Mouse (Mus musculus): ENCODE measurements around the gene Enox1. TPM values are rescaled to one million over a fixed set of nuclear protein-coding genes. Genes with fewer than 3 reads are reported as not detected.

Enox1 gene
- total RNA-seq, 2 experiments from 2014 or later: 52.0 to 52.2 TPM

- TF ChIP-seq CTCF (IDR thresholded peaks at IDR 0.05): no peak
- no peak overlapping the region for H3K27ac ChIP-seq
- no peak overlapping the region for H3K4me3 ChIP-seq
- no peak for DNase-seq (ENCODE audit: extremely low spot score in 1 of 2, low spot score in 2 of 2)
- intact Hi-C loops (cut with DNase I): no loop called here
These were observed 436.7 kb downstream of the Enox1 start for GRCm38 (mm10) chr14:77593136-77593838.

- DNase-seq (ENCODE audit: extremely low spot score in 1 of 2, low spot score in 2 of 2): no peak
- H3K27ac ChIP-seq: no peak overlapping the region
- no peak for TF ChIP-seq CTCF (IDR thresholded peaks at IDR 0.05)
- no peak overlapping the region for H3K4me3 ChIP-seq
- intact Hi-C loops (cut with DNase I): no loop called here
These were observed 439.9 kb downstream of the Enox1 start for GRCm38 (mm10) chr14:77596216-77597175.

GRCm38 (mm10) chr14:77599016-77599704 is 442.6 kb downstream of the Enox1 start:
- TF ChIP-seq CTCF (IDR thresholded peaks at IDR 0.05): no peak
- DNase-seq (ENCODE audit: extremely low spot score in 1 of 2, low spot score in 2 of 2): no peak
- intact Hi-C loops (cut with DNase I): no loop called here
- no peak overlapping the region for H3K4me3 ChIP-seq
- no peak overlapping the region for H3K27ac ChIP-seq

GRCm38 (mm10) chr14:77600773-77601172 is 444.2 kb downstream of the Enox1 start:
- no peak overlapping the region for H3K4me3 ChIP-seq
- TF ChIP-seq CTCF (IDR thresholded peaks at IDR 0.05): no peak
- no peak overlapping the region for H3K27ac ChIP-seq
- intact Hi-C loops (cut with DNase I): loop anchor here (2.0 kb wide), 1 partner anchor 20 kb away; no protein-coding TSS in a partner anchor
- DNase-seq (ENCODE audit: extremely low spot score in 1 of 2, low spot score in 2 of 2): no peak

- H3K4me3 ChIP-seq: no peak overlapping the region
- no peak for TF ChIP-seq CTCF (IDR thresholded peaks at IDR 0.05)
- intact Hi-C loops (cut with DNase I): loop anchor here (2.0 kb wide), 1 partner anchor 21 kb away; no protein-coding TSS in a partner anchor
- H3K27ac ChIP-seq: no peak overlapping the region
- no peak for DNase-seq (ENCODE audit: extremely low spot score in 1 of 2, low spot score in 2 of 2)
These were observed 444.9 kb downstream of the Enox1 start for GRCm38 (mm10) chr14:77601446-77601845.

- H3K4me3 ChIP-seq: no peak overlapping the region
- TF ChIP-seq CTCF (IDR thresholded peaks at IDR 0.05): no peak
- H3K27ac ChIP-seq: no peak overlapping the region
- intact Hi-C loops (cut with DNase I): no loop called here
- peak; percentile 32 to 53 for DNase-seq (ENCODE audit: extremely low spot score in 1 of 2, low spot score in 2 of 2)
These were observed 451.7 kb downstream of the Enox1 start for GRCm38 (mm10) chr14:77608182-77608839.

- Histone ChIP-seq H3K27ac (no peak overlapping the region), H3K4me3 (no peak overlapping the region)
- no peak for TF ChIP-seq CTCF (IDR thresholded peaks at IDR 0.05)
- no peak for DNase-seq (ENCODE audit: extremely low spot score in 1 of 2, low spot score in 2 of 2)
- intact Hi-C loops (cut with DNase I): no loop called here
These were observed 458.6 kb downstream of the Enox1 start for GRCm38 (mm10) chr14:77615201-77615600.

- intact Hi-C loops (cut with DNase I): no loop called here
- Histone ChIP-seq H3K27ac (no peak overlapping the region), H3K4me3 (no peak overlapping the region)
- TF ChIP-seq CTCF (IDR thresholded peaks at IDR 0.05): no peak
- no peak for DNase-seq (ENCODE audit: extremely low spot score in 1 of 2, low spot score in 2 of 2)
These were observed 460.7 kb downstream of the Enox1 start for GRCm38 (mm10) chr14:77617250-77617649.

GRCm38 (mm10) chr14:77618131-77618805 is 461.7 kb downstream of the Enox1 start:
- Histone ChIP-seq H3K4me3 (no peak overlapping the region), H3K27ac (no peak overlapping the region)
- DNase-seq (ENCODE audit: extremely low spot score in 1 of 2, low spot score in 2 of 2): no peak
- TF ChIP-seq CTCF (IDR thresholded peaks at IDR 0.05): no peak
- intact Hi-C loops (cut with DNase I): no loop called here

- intact Hi-C loops (cut with DNase I): no loop called here
- Histone ChIP-seq H3K27ac (peak overlapping the region; percentile 78), H3K4me3 (no peak overlapping the region)
- no peak; the same call in none of the 2 replicates for TF ChIP-seq CTCF (IDR thresholded peaks at IDR 0.05)
- DNase-seq (ENCODE audit: extremely low spot score in 1 of 2, low spot score in 2 of 2): no peak
These were observed 465.1 kb downstream of the Enox1 start for GRCm38 (mm10) chr14:77621473-77622264.

All from left cerebral cortex, adult 2 months (tissue).